26 mouse cellular contexts compared by ENCODE assay signal in the genomic region with DNA sequence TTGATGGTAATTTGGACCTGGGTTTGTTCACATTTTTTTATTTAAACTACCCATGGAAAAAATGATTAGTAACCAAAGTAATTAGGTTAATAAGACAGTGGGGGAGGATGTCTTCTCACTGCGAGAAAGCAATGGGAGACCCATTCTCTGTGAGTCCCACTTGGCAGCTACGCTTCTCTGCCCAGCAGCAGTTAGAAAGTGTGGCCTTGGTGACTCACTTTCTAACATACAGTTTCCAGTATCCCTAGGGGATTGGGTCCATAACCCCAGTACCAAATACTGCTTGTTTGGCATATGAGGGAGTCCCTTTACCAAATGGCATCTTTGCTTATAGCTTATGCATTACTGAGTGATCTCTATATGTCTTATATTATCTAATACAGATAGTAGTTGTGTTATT.
"Had no signal": no experiment of that assay in that cellular context is flagged by ENCODE, and none has a peak within 500 bp of the region (broad histone marks: within the 10 kb centered on the region; RNA-seq: fewer than 3 reads in every experiment).

No protein-coding gene starts in this region.

- H3K4me3 ChIP-seq: gastrocnemius, adult 2 months; heart, adult 2 months; heart, embryonic 10.5 days; heart, embryonic 12.5 days; hindbrain, embryonic 10.5 days; hindbrain, embryonic 12.5 days; intestine, embryonic 15.5 days; limb, embryonic 13.5 days; limb, embryonic 15.5 days; liver, embryonic 12.5 days had no signal

- H3K27ac ChIP-seq: heart, adult 2 months; heart, embryonic 10.5 days; hindbrain, embryonic 10.5 days; hindbrain, embryonic 12.5 days; hindbrain, embryonic 14.5 days; intestine, embryonic 15.5 days; kidney, postnatal 0 days; limb, embryonic 13.5 days; limb, embryonic 15.5 days; liver, embryonic 12.5 days had no signal

- H3K27me3 ChIP-seq: heart, embryonic 12.5 days; hindbrain, embryonic 12.5 days; intestine, embryonic 15.5 days; limb, embryonic 13.5 days; limb, embryonic 15.5 days; liver, embryonic 12.5 days had no signal

- DNase-seq: gastrocnemius, adult 2 months; gastrocnemius, postnatal 10 days; gastrocnemius, postnatal 25 days; heart, adult 2 months; heart, postnatal 10 days; heart, postnatal 4 days; kidney, adult 18-20 months; kidney, adult 8-10 months; kidney, postnatal 14 days; kidney, postnatal 36 days; layer of hippocampus, adult 9-11 months; layer of hippocampus, postnatal 36 days; left cerebral cortex, postnatal 4 days had no signal

- H3K9ac ChIP-seq: heart, embryonic 12.5 days; hindbrain, embryonic 12.5 days; hindbrain, embryonic 14.5 days; intestine, embryonic 15.5 days; limb, embryonic 13.5 days; limb, embryonic 15.5 days; liver, embryonic 12.5 days had no signal

- H3K4me2 ChIP-seq: heart, embryonic 12.5 days; hindbrain, embryonic 12.5 days; hindbrain, embryonic 14.5 days; intestine, embryonic 15.5 days; limb, embryonic 13.5 days; limb, embryonic 15.5 days; liver, embryonic 12.5 days had no signal

- H3K9me3 ChIP-seq: heart, embryonic 10.5 days; heart, embryonic 12.5 days; hindbrain, embryonic 12.5 days; intestine, embryonic 15.5 days; limb, embryonic 13.5 days; limb, embryonic 15.5 days; liver, embryonic 12.5 days had no signal

- ATAC-seq: hindbrain, embryonic 16.5 days; inflammation-experienced regulatory T-cells, adult 6 months; intestine, embryonic 15.5 days; intestine, postnatal 0 days; liver, embryonic 12.5 days had no signal
